In the genomic region with DNA sequence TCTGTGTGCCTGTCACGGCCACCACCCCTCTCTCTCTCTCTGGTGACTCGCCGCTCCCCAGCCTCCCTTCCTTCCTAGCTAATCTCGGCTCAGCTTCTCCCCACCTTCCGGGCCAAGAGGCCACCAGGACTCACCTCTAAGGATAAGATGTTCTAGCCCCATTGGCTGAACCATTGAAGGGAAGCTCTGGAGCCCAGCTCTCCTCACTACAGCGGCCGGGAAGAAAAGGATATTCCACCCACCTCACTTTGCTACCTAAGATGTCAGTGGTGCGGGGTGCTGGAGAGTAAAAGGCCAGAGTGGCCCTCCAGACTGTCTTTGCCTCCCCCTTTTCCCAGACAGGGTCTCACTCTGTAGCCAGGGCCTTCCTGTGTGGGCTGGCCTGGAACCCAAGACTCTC, we compare ENCODE assay signal across 10 mouse cellular contexts. TPM values are rescaled to one million over a fixed set of nuclear protein-coding genes. Genes with fewer than 3 reads are reported as not detected.
DNase-seq lines count a peak whose midpoint lies in the region; ATAC-seq and TF ChIP-seq lines count a peak whose summit lies in the region.
"Had no signal": no experiment of that assay in that cellular context is flagged by ENCODE, and none has a peak within 500 bp of the region (broad histone marks: within the 10 kb centered on the region; RNA-seq: fewer than 3 reads in every experiment).

TSS of gene Tulp1 (minus strand) at position 101 of the 400 bp plus-strand sequence.

- H3K27ac ChIP-seq in heart, embryonic 13.5 days (replicated peaks), result no peak within 1 kb of the TSS
- H3K27ac ChIP-seq in ES-Bruce4 (ENCODE audit: insufficient read depth, low read length), result no peak within 1 kb of the TSS
- H3K27ac ChIP-seq in hindbrain, embryonic 11.5 days (ENCODE audit: low read depth, low read length), result no peak within 1 kb of the TSS
- H3K27ac ChIP-seq in midbrain, embryonic 10.5 days (replicated peaks), result no peak within 1 kb of the TSS

- peak within 1 kb of the TSS; percentile 44 for H3K4me3 ChIP-seq in heart, embryonic 13.5 days
- H3K4me3 ChIP-seq in ES-Bruce4 (ENCODE audit: low read depth, low read length), result peak within 1 kb of the TSS; percentile 42
- 0 out of 2 replicates have a peak within 1 kb of the TSS, but pooled peaks have one; percentile 8 for H3K4me3 ChIP-seq in hindbrain, embryonic 11.5 days (ENCODE audit: low read depth, low read length)
- peak within 1 kb of the TSS; percentile 55 for H3K4me3 ChIP-seq in midbrain, embryonic 10.5 days

- ATAC-seq in heart, embryonic 13.5 days (ENCODE audit: extremely low read depth, insufficient number of reproducible peaks, low FRiP score, low TSS enrichment), result no peak
- ATAC-seq in hindbrain, embryonic 11.5 days (ENCODE audit: low FRiP score), result no peak
- ATAC-seq in megakaryocyte progenitor cell, adult 5-6 weeks (replicated peaks; ENCODE audit: poor library complexity), result no peak

- peaks cover 58% of the 10 kb centered on the region for H3K27me3 ChIP-seq in heart, embryonic 13.5 days (replicated peaks)
- 0 out of 2 replicates have a peak, but pooled peaks cover 6% of the 10 kb centered on the region for H3K27me3 ChIP-seq in ES-Bruce4 (ENCODE audit: control insufficient read depth, insufficient read depth, low read length, poor library complexity, severe bottlenecking)
- H3K27me3 ChIP-seq in hindbrain, embryonic 11.5 days (ENCODE audit: control insufficient read depth, insufficient read depth, low read length), result peaks cover 36% of the 10 kb centered on the region
- H3K27me3 ChIP-seq in midbrain, embryonic 10.5 days (ENCODE audit: low read depth, poor library complexity, severe bottlenecking), result peaks cover 68% of the 10 kb centered on the region

- no peak for TF ChIP-seq EP300 in ES-Bruce4 (IDR thresholded peaks at IDR 0.05; ENCODE audit: insufficient read depth, low read depth, low read length)

- no peak for DNase-seq in heart, postnatal 10 days
- no peak for DNase-seq in hindbrain, embryonic 11.5 days (ENCODE audit: low spot score)
- DNase-seq in midbrain, embryonic 10.5 days (ENCODE audit: low spot score), result no peak
- no peak for DNase-seq in spleen, adult 12 weeks (ENCODE audit: low spot score)
- no peak for DNase-seq in cerebellum, adult 8-10 months
- DNase-seq: B cell, adult 2 months had no signal

- no peaks in the 10 kb centered on the region for H3K36me3 ChIP-seq in heart, embryonic 13.5 days
- no peaks in the 10 kb centered on the region for H3K36me3 ChIP-seq in ES-Bruce4 (ENCODE audit: control insufficient read depth, insufficient read depth, low read length, poor library complexity, severe bottlenecking)
- no peaks in the 10 kb centered on the region for H3K36me3 ChIP-seq in hindbrain, embryonic 11.5 days (ENCODE audit: control insufficient read depth, insufficient read depth, low read length)
- no peaks in the 10 kb centered on the region for H3K36me3 ChIP-seq in midbrain, embryonic 10.5 days

- H3K4me1 ChIP-seq in heart, embryonic 13.5 days, result peaks cover 30% of the 10 kb centered on the region
- peaks cover 2% of the 10 kb centered on the region for H3K4me1 ChIP-seq in ES-Bruce4 (ENCODE audit: control insufficient read depth, insufficient read depth, low read length)
- 0 out of 2 replicates have a peak, but pooled peaks cover 2% of the 10 kb centered on the region for H3K4me1 ChIP-seq in hindbrain, embryonic 11.5 days (replicated peaks; ENCODE audit: control insufficient read depth, insufficient read depth, low read length)
- peaks cover 31% of the 10 kb centered on the region for H3K4me1 ChIP-seq in midbrain, embryonic 10.5 days

- no peak for TF ChIP-seq POLR2A in ES-Bruce4 (IDR thresholded peaks at IDR 0.05; ENCODE audit: insufficient read depth, low read length)

- H3K9me3 ChIP-seq in heart, embryonic 13.5 days, result no peaks in the 10 kb centered on the region
- H3K9me3 ChIP-seq in ES-Bruce4 (replicated peaks; ENCODE audit: control insufficient read depth, insufficient read depth, low read length, poor library complexity, severe bottlenecking), result no peaks in the 10 kb centered on the region
- no peaks in the 10 kb centered on the region for H3K9me3 ChIP-seq in hindbrain, embryonic 11.5 days (ENCODE audit: control insufficient read depth, low read length)
- no peaks in the 10 kb centered on the region for H3K9me3 ChIP-seq in midbrain, embryonic 10.5 days (replicated peaks)

- TF ChIP-seq CTCF in ES-Bruce4 (IDR thresholded peaks at IDR 0.05; ENCODE audit: low read depth, low read length), result no peak

- intact Hi-C loops in heart, postnatal 10 days (cut with DNase I), result no loop called here

- peak within 1 kb of the TSS; percentile 73 for H3K4me2 ChIP-seq in heart, embryonic 13.5 days
- peak within 1 kb of the TSS; percentile 33 for H3K4me2 ChIP-seq in hindbrain, embryonic 11.5 days (replicated peaks; ENCODE audit: low read depth, low read length)

- WGBS in heart, embryonic 13.5 days, result 24% methylated on average over 8 of the region's 8 CpGs
- WGBS in hindbrain, embryonic 11.5 days, result 21% methylated on average over 8 of the region's 8 CpGs
- WGBS in midbrain, embryonic 10.5 days, result 12% methylated on average over 8 of the region's 8 CpGs

- peak within 1 kb of the TSS; percentile 75 for H3K9ac ChIP-seq in heart, embryonic 13.5 days
- H3K9ac ChIP-seq in ES-Bruce4 (ENCODE audit: low read depth, poor library complexity, severe bottlenecking), result peak within 1 kb of the TSS; percentile 58
- no peak within 1 kb of the TSS for H3K9ac ChIP-seq in hindbrain, embryonic 11.5 days (ENCODE audit: low read depth, low read length)

RNA-seq across cellular contexts. Expression of gene Tulp1, which starts in this region (rescaled TPM):
- polyA plus RNA-seq in heart, embryonic 13.5 days (2015; fragmentation: Nextera tagmentation; extraction: Ambion mirVana), result 4.1 TPM in 2 replicates
- total RNA-seq in heart, postnatal 10 days (2021), result under 1 TPM; 0.86 to 0.94 TPM
- 14.0 and 14.7 TPM in 2 replicates for polyA plus RNA-seq in ES-Bruce4 (2011; ENCODE audit: insufficient read depth, insufficient read length, low read depth, missing spikeins)
- 2.9 and 4.1 TPM in 2 replicates for polyA plus RNA-seq in hindbrain, embryonic 11.5 days (2014; fragmentation: Nextera tagmentation; extraction: Ambion mirVana)
- polyA plus RNA-seq in midbrain, embryonic 10.5 days (2016; fragmentation: Nextera tagmentation; extraction: Ambion mirVana), result 2.8 and 5.0 TPM in 2 replicates
- not detected in 2 replicates for total RNA-seq in megakaryocyte progenitor cell, adult 5-6 weeks (2015)
- total RNA-seq in megakaryocyte progenitor cell, adult 5-6 weeks (2017), result not detected in 2 replicates
- total RNA-seq: monocyte, adult 5-6 weeks had no signal
